Mouse (Mus musculus) intestine, postnatal 0 days (tissue): ENCODE results near the gene Def6. TPM values are rescaled to one million over a fixed set of nuclear protein-coding genes. Genes with fewer than 3 reads are reported as not detected.

ENCODE experiments used
- ATAC-seq: fragments of 200-750 bp; cut with Nextera tagmentation; 2 replicates; pipeline ENCODE4 v1.8.0; 2017; ENCODE audit warnings: mild to moderate bottlenecking, moderate TSS enrichment, moderate library complexity
- H3K27ac ChIP-seq: fragments of 300-500 bp; sonication (generic); 2 replicates; pipeline ENCODE4 v1.5.1; 2014; ENCODE audit warnings: mild to moderate bottlenecking, low read depth, low read length, moderate library complexity
- H3K27me3 ChIP-seq: fragments of 300-500 bp; sonication (generic); replicated peaks from 2 replicates; pipeline ENCODE4 v1.6.1; 2014; ENCODE audit warnings: low read length, mixed read lengths; ENCODE audit not compliant: control insufficient read depth, insufficient read depth
- H3K36me3 ChIP-seq: fragments of 300-500 bp; sonication (generic); 2 replicates; pipeline ENCODE4 v1.6.1; 2014; ENCODE audit warnings: mild to moderate bottlenecking, moderate library complexity; ENCODE audit not compliant: control insufficient read depth, insufficient read depth
- H3K4me1 ChIP-seq: fragments of 300-500 bp; sonication (generic); replicated peaks from 2 replicates; pipeline ENCODE4 v1.6.1; 2014; ENCODE audit warnings: antibody characterized with exemption, low read length, mixed read lengths; ENCODE audit not compliant: control insufficient read depth, insufficient read depth
- H3K4me2 ChIP-seq: fragments of 300-500 bp; sonication (generic); replicated peaks from 2 replicates; pipeline ENCODE4 v1.6.1; 2014; ENCODE audit warnings: low read depth, mild to moderate bottlenecking, moderate library complexity
- H3K4me3 ChIP-seq: fragments of 300-500 bp; sonication (generic); 2 replicates; pipeline ENCODE4 v1.5.1; 2014; ENCODE audit warnings: low read depth, low read length
- H3K9ac ChIP-seq: fragments of 300-500 bp; sonication (generic); 2 replicates; pipeline ENCODE4 v1.6.1; 2014; ENCODE audit warnings: mild to moderate bottlenecking, low read depth, low read length
- H3K9me3 ChIP-seq: fragments of 300-500 bp; sonication (generic); 2 replicates; pipeline ENCODE4 v1.6.1; 2016; ENCODE audit warnings: mixed run types; ENCODE audit not compliant: control insufficient read depth
- CTCF ChIP-seq: sonication (generic); IDR thresholded peaks from 2 replicates; pipeline ENCODE4 v1.5.1; 2016; ENCODE audit warnings: low read depth, mild to moderate bottlenecking, control low read depth, antibody characterized with exemption, moderate library complexity
- WGBS: fragments of 180-500 bp; shearing (Covaris S2); extraction: QIAGEN DNeasy Blood & Tissue Kit; methylation state at CpG from one replicate; pipeline ENCODE4 v1.1.7; 2014; 5-methylcytosine and 5-hydroxymethylcytosine counted together
- polyA plus RNA-seq: library from polyadenylated mRNA; unstranded; fragments of >200 nt; fragmentation: Nextera tagmentation; extraction: Ambion mirVana; gene quantifications from 2 replicates; pipeline ENCODE4 v1.2.1, GENCODE M21; 2015

The Def6 gene
- polyA plus RNA-seq, 1 experiment from 2014 or later = 1.7 TPM

- Histone ChIP-seq H3K27ac (no peak overlapping the region), H3K9me3 (no peaks in the 10 kb centered on the region), H3K4me1 (no peaks in the 10 kb centered on the region), H3K9ac (no peak overlapping the region), H3K4me3 (no peak overlapping the region), H3K27me3 (no peaks in the 10 kb centered on the region), H3K4me2 (no peak overlapping the region), H3K36me3 (no peaks in the 10 kb centered on the region; the same call in 1 of the 2 replicates)
- WGBS = 63% methylated on average over 3 of the region's 3 CpGs
- TF ChIP-seq CTCF = no peak
- ATAC-seq = no peak
These were observed 70.6 kb downstream of the Def6 start for GRCm38 (mm10) chr17:28278156-28278555.

Other genes with a start within 250 kb of the Def6 start
- gene Tcp11, start 127.1 kb upstream of the Def6 start, polyA plus RNA-seq = 1.6 and 1.7 TPM in 2 replicates
- 0.57 and 0.60 TPM in 2 replicates for gene Scube3, start 65.6 kb upstream of the Def6 start, polyA plus RNA-seq
- gene Zfp523, start 30.6 kb upstream of the Def6 start, polyA plus RNA-seq = 10.6 and 11.6 TPM in 2 replicates
- gene Ppard, start 24.9 kb downstream of the Def6 start, polyA plus RNA-seq = 1.7 and 2.1 TPM in 2 replicates
- gene Fance, start 105.7 kb downstream of the Def6 start, polyA plus RNA-seq = 10.3 and 11.0 TPM in 2 replicates
- gene Rpl10a, start 120.7 kb downstream of the Def6 start, polyA plus RNA-seq = 383 and 417 TPM in 2 replicates
- 5.8 and 6.2 TPM in 2 replicates for gene Tead3, start 143.0 kb downstream of the Def6 start, polyA plus RNA-seq
- 1.2 and 1.4 TPM in 2 replicates for gene Tulp1, start 157.4 kb downstream of the Def6 start, polyA plus RNA-seq